Mouse (Mus musculus) 3134 (cell line): ENCODE data around the gene Gm13090.

Experiments used
- DNase-seq: peaks from one replicate; pipeline ENCODE4 v3.0.0-alpha.2; 2011; ENCODE audit warnings: low spot score; ENCODE audit not compliant: insufficient read length; ENCODE audit errors: extremely low read depth

The Gm13090 gene

GRCm38 (mm10) chr4:151096334-151097103, 7.1 kb downstream of the Gm13090 start:
- DNase-seq, result no peak

GRCm38 (mm10) chr4:151097104-151097438, 7.7 kb downstream of the Gm13090 start:
- no peak for DNase-seq

- no peak for DNase-seq
Measured at GRCm38 (mm10) chr4:151103646-151104045, 14.3 kb downstream of the Gm13090 start.

- no peak for DNase-seq
Measured at GRCm38 (mm10) chr4:151104147-151104546, 14.8 kb downstream of the Gm13090 start.

- DNase-seq, result no peak
Measured at GRCm38 (mm10) chr4:151105886-151106285, 16.5 kb downstream of the Gm13090 start.

GRCm38 (mm10) chr4:151106468-151106867, 17.1 kb downstream of the Gm13090 start:
- DNase-seq, result no peak

- DNase-seq, result no peak
Measured at GRCm38 (mm10) chr4:151107131-151108001, 18.0 kb downstream of the Gm13090 start.

GRCm38 (mm10) chr4:151108028-151108771, 18.8 kb downstream of the Gm13090 start:
- DNase-seq, result no peak

- DNase-seq, result no peak
Measured at GRCm38 (mm10) chr4:151108834-151109241, 19.5 kb downstream of the Gm13090 start.

GRCm38 (mm10) chr4:151111226-151111625, 21.9 kb downstream of the Gm13090 start:
- DNase-seq, result no peak

- DNase-seq, result no peak
Measured at GRCm38 (mm10) chr4:151114574-151114973, 25.2 kb downstream of the Gm13090 start.

- no peak for DNase-seq
Measured at GRCm38 (mm10) chr4:151118883-151119282, 29.5 kb downstream of the Gm13090 start.

- DNase-seq, result no peak
Measured at GRCm38 (mm10) chr4:151127636-151128548, 38.5 kb downstream of the Gm13090 start.

GRCm38 (mm10) chr4:151128641-151129541, 39.5 kb downstream of the Gm13090 start:
- no peak for DNase-seq

GRCm38 (mm10) chr4:151129725-151130557, 40.6 kb downstream of the Gm13090 start:
- no peak for DNase-seq

GRCm38 (mm10) chr4:151130756-151131490, 41.6 kb downstream of the Gm13090 start:
- DNase-seq, result no peak

GRCm38 (mm10) chr4:151132493-151132892, 43.1 kb downstream of the Gm13090 start:
- no peak for DNase-seq

- no peak for DNase-seq
Measured at GRCm38 (mm10) chr4:151133760-151134159, 44.4 kb downstream of the Gm13090 start.
